Mouse (Mus musculus) megakaryocyte, embryonic 14.5 days (primary cell): Measurements from ENCODE around the gene Slc16a1. TPM values are rescaled to one million over a fixed set of nuclear protein-coding genes. Genes with fewer than 3 reads are reported as not detected.
A peak's percentile ranks its signal among the peaks of the same experiment; 100 is the strongest.
"Not testable (repeated sequence)": the region's sequence is repeated elsewhere in the genome, so short reads cannot be mapped to it uniquely, and the experiment has no call there.

Experiments
- H3K27me3 ChIP-seq: replicated peaks from 2 replicates; pipeline ENCODE3; 2012; ENCODE audit warnings: inconsistent platforms
- H3K36me3 ChIP-seq: replicated peaks from 2 replicates; pipeline ENCODE3; 2012; ENCODE audit warnings: low read length, inconsistent platforms, mixed read lengths
- H3K4me1 ChIP-seq: 2 replicates; pipeline ENCODE4 v1.6.1; 2012; ENCODE audit warnings: inconsistent platforms
- H3K4me3 ChIP-seq: replicated peaks from 2 replicates; pipeline ENCODE3; 2012; ENCODE audit warnings: moderate library complexity, mild to moderate bottlenecking, inconsistent platforms
- H3K9me3 ChIP-seq: 2 replicates; pipeline ENCODE4 v1.6.1; 2012; ENCODE audit warnings: inconsistent platforms
- FLI1 ChIP-seq: IDR thresholded peaks from 2 replicates; pipeline ENCODE4 v1.6.1; 2012; ENCODE audit warnings: low read length, inconsistent platforms, mixed read lengths
- GATA1 ChIP-seq: IDR thresholded peaks from 3 replicates; pipeline ENCODE4 v1.6.1; 2012; ENCODE audit warnings: mixed read lengths, low read length, inconsistent platforms, borderline replicate concordance
- polyA plus RNA-seq: library from polyadenylated mRNA; stranded (reverse); fragments of >175 nt; gene quantifications from 2 replicates; pipeline ENCODE4 v1.2.3, GENCODE M21; 2012; ENCODE audit warnings: low replicate concordance; ENCODE audit not compliant: insufficient read depth

The Slc16a1 gene
- polyA plus RNA-seq, 1 experiment, result 8.0 TPM

DNA sequence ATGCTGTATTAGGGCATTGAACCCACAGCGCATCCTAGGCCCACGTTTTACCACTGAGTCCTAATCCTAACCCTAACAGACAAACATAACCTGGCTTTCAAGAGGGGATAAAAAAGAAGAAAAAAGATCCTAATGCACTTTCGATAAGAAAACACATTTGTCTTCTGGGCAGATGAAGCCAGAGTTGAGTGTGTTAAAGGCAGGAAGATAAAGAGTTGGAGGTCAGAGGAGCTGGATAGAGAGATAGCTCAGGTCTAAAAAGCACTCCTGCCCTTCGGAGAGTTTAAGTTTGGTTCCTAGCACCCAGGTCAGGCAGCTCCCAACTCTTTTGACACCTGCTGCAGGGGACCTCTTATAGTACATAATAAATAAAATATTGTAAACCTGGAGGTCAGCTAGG lies 21.3 kb downstream of the Slc16a1 start:
- Histone ChIP-seq H3K4me1 (peaks cover 26% of the 10 kb centered on the region), H3K36me3 (peaks cover 44% of the 10 kb centered on the region), H3K9me3 (no peaks in the 10 kb centered on the region), H3K27me3 (no peaks in the 10 kb centered on the region), H3K4me3 (no peak overlapping the region)
- TF ChIP-seq FLI1 (no peak), GATA1 (no peak)

DNA sequence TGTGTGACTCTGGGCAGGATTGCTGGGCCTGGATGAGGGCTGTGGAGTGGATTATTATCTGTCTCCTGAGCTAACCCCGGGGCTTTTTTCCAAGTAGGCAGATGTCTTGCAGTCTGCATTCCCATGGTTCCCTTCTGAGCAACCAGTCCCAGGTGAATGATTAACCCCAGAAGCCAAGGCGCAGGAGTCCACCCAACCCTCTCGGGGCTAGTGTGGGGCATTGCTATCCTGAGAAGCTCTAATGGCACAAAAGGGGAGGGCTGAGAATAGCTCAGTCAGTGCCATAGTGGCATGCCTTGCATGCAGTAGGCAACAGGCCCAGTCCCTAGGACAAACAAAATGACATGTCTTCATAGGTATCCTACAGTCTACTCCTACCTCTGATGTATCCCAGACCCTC lies 22.1 kb downstream of the Slc16a1 start:
- H3K4me3 ChIP-seq, result no peak overlapping the region
- peaks cover 21% of the 10 kb centered on the region for H3K4me1 ChIP-seq
- H3K36me3 ChIP-seq, result peaks cover 36% of the 10 kb centered on the region
- H3K9me3 ChIP-seq, result no peaks in the 10 kb centered on the region
- TF ChIP-seq GATA1 (no peak), FLI1 (no peak)
- no peaks in the 10 kb centered on the region for H3K27me3 ChIP-seq

DNA sequence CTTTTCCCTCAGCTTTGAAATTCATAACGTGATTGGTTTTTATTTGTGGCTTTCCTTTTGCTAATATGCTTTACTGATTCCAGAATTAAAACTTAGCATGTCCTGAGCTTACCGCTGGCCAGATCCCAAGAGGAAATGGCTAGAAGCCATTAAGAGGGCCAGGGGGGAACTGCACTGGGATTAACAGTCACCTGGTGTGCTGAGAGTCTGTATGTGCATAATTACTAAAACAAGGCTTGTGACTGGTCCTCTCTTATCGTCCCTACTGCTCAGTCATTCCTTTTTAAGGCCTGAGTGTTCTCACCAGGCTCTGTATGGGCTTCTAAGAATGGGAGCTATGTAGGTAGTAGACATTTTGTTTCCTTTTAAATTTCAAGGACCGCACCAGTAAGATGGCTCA lies 23.5 kb downstream of the Slc16a1 start:
- H3K4me3 ChIP-seq, result no peak overlapping the region
- TF ChIP-seq FLI1, result no peak
- TF ChIP-seq GATA1, result no peak
- peaks cover 22% of the 10 kb centered on the region for H3K36me3 ChIP-seq

DNA sequence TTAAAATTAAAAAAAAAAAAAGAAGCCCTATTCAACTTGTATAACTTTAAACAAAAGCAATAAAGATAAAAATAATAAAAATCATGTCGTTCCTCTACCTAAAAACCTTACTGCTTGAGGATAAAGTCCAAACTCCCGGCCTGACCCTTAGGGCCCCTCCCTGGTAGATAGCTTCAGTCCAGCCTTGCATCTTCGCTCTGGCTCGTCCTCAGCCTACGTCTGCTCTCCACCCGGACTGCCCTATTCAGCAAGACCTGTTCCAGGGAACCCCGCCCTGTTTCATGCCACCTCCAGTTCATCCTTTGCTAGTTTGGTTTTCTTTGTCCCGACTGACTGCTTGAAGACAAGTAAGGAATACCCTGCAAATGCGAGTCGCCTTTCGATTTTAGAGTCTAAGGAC lies 24.5 kb downstream of the Slc16a1 start:
- Histone ChIP-seq H3K27me3 (no peaks in the 10 kb centered on the region), H3K4me3 (no peak overlapping the region), H3K4me1 (peaks cover 9% of the 10 kb centered on the region), H3K9me3 (no peaks in the 10 kb centered on the region), H3K36me3 (peaks cover 14% of the 10 kb centered on the region)
- TF ChIP-seq GATA1 (no peak), FLI1 (no peak)

More for the DNA sequence above, 23.5 kb downstream of the Slc16a1 start:
- Histone ChIP-seq H3K4me1 (peaks cover 13% of the 10 kb centered on the region), H3K9me3 (no peaks in the 10 kb centered on the region), H3K27me3 (no peaks in the 10 kb centered on the region)

- no peak for TF ChIP-seq GATA1
- no peak for TF ChIP-seq FLI1
- Histone ChIP-seq H3K9me3 (no peaks in the 10 kb centered on the region), H3K27me3 (no peaks in the 10 kb centered on the region), H3K4me1 (peaks cover 37% of the 10 kb centered on the region), H3K4me3 (no peak overlapping the region), H3K36me3 (no peaks in the 10 kb centered on the region)
Measured at GRCm38 (mm10) chr3:104666950-104667349, 28.5 kb downstream of the Slc16a1 start.

DNA sequence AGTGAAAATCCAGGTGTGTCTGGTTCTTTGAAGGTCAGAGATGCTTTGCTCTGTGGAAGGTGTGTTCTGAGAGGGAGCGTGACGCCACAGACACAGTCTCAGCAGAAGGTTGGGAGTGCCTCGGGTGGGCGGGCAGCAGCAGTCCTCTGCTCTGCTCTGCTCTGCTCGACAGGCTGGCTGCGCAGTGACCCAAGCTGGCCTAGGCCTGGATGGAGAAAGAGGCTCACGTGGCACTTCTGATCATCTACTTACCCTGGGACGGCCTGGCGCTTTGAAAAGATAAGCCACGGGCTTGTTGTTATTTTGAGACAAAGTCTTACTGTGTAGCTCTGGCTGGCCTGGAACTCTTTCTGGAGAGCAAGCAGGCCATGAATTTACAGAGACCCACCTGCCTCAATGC lies 29.0 kb downstream of the Slc16a1 start:
- H3K9me3 ChIP-seq, result no peaks in the 10 kb centered on the region
- no peaks in the 10 kb centered on the region for H3K36me3 ChIP-seq
- H3K4me1 ChIP-seq, result peaks cover 42% of the 10 kb centered on the region
- TF ChIP-seq GATA1 (no peak), FLI1 (no peak)
- H3K27me3 ChIP-seq, result no peaks in the 10 kb centered on the region
- H3K4me3 ChIP-seq, result no peak overlapping the region

- Histone ChIP-seq H3K27me3 (no peaks in the 10 kb centered on the region), H3K36me3 (no peaks in the 10 kb centered on the region), H3K9me3 (no peaks in the 10 kb centered on the region), H3K4me3 (no peak overlapping the region), H3K4me1 (peaks cover 50% of the 10 kb centered on the region)
- TF ChIP-seq GATA1 (no peak), FLI1 (no peak)
Measured at GRCm38 (mm10) chr3:104668989-104669388, 30.5 kb downstream of the Slc16a1 start.

DNA sequence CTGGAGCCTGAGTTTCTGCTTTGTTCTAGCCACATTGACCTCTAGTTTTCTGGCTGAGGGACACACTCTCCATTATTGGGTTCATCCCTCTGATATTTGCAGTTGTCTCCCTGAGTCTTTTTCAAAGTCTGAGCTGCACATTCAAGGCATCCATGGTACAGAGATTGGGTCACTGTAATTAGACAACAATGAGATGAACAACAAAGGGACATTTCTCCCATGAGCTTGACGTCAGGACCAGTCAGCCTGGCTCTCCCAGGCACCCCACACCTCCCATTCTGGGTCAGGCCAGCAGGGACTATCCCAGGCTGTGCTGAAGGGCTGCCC lies 31.4 kb downstream of the Slc16a1 start:
- H3K27me3 ChIP-seq, result no peaks in the 10 kb centered on the region
- no peaks in the 10 kb centered on the region for H3K36me3 ChIP-seq
- peaks cover 57% of the 10 kb centered on the region for H3K4me1 ChIP-seq
- TF ChIP-seq FLI1 (no peak), GATA1 (no peak)
- no peaks in the 10 kb centered on the region for H3K9me3 ChIP-seq
- H3K4me3 ChIP-seq, result no peak overlapping the region

- H3K27me3 ChIP-seq, H3K36me3 ChIP-seq, H3K9me3 ChIP-seq: not testable (repeated sequence)
- Histone ChIP-seq H3K4me1 (peaks cover 63% of the 10 kb centered on the region), H3K4me3 (peak overlapping the region; percentile 51)
Measured at GRCm38 (mm10) chr3:104670183-104671020, 31.9 kb downstream of the Slc16a1 start.

DNA sequence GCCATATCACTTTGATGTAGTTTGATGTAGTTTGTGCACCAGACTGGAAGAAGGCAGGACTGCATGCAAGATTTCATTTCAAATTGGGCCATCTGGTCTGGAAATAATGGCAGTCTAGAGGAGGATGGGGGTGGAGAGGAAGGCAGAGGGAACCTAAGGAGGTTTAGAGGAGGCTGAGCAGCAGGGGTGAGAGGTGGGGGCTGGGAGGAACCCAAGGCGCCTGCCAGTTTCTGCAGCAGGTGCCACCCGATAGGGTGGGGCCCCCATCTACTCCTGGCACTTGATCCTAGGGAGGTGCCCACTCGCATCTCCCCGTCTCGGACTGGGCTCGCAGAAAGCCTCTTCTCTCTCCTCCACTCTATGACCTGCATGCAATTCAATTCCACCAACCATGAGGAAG lies 33.1 kb downstream of the Slc16a1 start:
- TF ChIP-seq FLI1 (no peak), GATA1 (no peak)
- Histone ChIP-seq H3K27me3 (no peaks in the 10 kb centered on the region), H3K4me3 (peak overlapping the region; percentile 69), H3K4me1 (peaks cover 69% of the 10 kb centered on the region), H3K9me3 (no peaks in the 10 kb centered on the region), H3K36me3 (no peaks in the 10 kb centered on the region)

GRCm38 (mm10) chr3:104672041-104672440 lies 33.6 kb downstream of the Slc16a1 start:
- no peaks in the 10 kb centered on the region for H3K27me3 ChIP-seq
- TF ChIP-seq FLI1, result no peak
- no peak for TF ChIP-seq GATA1
- no peak overlapping the region for H3K4me3 ChIP-seq
- peaks cover 69% of the 10 kb centered on the region for H3K4me1 ChIP-seq
- H3K9me3 ChIP-seq, result no peaks in the 10 kb centered on the region
- no peaks in the 10 kb centered on the region for H3K36me3 ChIP-seq
